Mouse (Mus musculus) megakaryocyte progenitor cell, adult 5-6 weeks (primary cell): Measurements from ENCODE around the gene Olfr1428. TPM values are rescaled to one million over a fixed set of nuclear protein-coding genes. Genes with fewer than 3 reads are reported as not detected.
"Not testable (repeated sequence)": the region's sequence is repeated elsewhere in the genome, so short reads cannot be mapped to it uniquely, and the experiment has no call there.

ENCODE experiments used
- ATAC-seq: replicated peaks from 2 replicates; pipeline ENCODE4 v1.8.0; 2016; ENCODE audit warnings: mild to moderate bottlenecking, moderate TSS enrichment, inconsistent platforms; ENCODE audit not compliant: poor library complexity
- total RNA-seq, 2 experiments: library from RNA; stranded (forward) in 1 of 2; stranded (reverse) in 1 of 2; fragments of 157-497, 149-512 nt in 1 of 2; fragments of 200-1000 nt in 1 of 2; gene quantifications; 2 replicates each; pipeline versions ENCODE4 v1.2.3 to v1.2.4; 2015 to 2017

Gene Olfr1428
- total RNA-seq (2015) (not detected in 2 replicates), total RNA-seq (2017) (not detected in 2 replicates)

- ATAC-seq: no peak
Observed at GRCm38 (mm10) chr19:12115797-12116196, at the start of gene Olfr1428. Olfr1428 (minus strand) TSS chr19:12115897.

GRCm38 (mm10) chr19:12145452-12145851 lies 29.8 kb upstream of the Olfr1428 start:
- ATAC-seq: no peak

- no peak for ATAC-seq
Observed at GRCm38 (mm10) chr19:12143356-12143755, 27.7 kb upstream of the Olfr1428 start.

DNA sequence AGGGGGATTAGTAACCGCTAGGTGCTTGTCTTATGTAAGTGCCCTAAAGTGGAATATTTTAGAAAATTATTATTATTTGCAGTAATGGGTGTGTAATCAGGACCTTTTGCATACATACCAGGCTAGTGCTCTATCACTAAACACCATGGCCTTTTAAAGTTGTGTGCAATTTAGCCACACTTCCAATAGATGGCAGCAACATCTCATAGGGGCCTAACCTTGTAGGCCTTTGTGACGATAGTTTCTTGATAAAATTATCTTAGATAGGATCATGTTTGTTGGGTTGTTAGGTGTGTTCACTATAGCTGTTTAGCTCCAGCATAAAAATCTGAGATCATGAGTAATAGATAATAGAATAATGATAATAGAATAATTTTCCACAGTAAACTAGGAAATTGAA lies 18.6 kb upstream of the Olfr1428 start:
- ATAC-seq: peak; percentile 83

DNA sequence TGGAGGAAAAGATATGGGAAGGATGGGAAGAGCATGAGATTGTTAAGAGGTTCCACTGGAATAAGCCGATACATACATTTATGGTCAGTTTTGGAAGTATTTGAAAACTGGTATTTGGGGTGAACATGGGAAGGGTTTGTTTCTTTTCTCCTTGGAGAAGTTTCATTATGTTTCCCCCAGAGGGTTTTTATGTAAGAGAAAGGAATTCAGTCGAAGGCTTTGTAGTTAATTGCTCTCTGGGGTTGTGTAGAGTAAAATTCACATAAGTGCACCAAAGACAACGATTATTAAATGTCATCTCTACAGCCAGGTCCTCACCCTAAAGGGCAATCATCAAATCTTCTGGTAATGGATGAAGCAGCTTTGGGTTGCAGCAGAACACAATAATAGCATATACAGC lies 7.4 kb upstream of the Olfr1428 start, which contains the start of gene Olfr76:
Gene Olfr76, minus strand, starts transcription at position 101 of the 400 bp plus-strand sequence.
- no peak for ATAC-seq

DNA sequence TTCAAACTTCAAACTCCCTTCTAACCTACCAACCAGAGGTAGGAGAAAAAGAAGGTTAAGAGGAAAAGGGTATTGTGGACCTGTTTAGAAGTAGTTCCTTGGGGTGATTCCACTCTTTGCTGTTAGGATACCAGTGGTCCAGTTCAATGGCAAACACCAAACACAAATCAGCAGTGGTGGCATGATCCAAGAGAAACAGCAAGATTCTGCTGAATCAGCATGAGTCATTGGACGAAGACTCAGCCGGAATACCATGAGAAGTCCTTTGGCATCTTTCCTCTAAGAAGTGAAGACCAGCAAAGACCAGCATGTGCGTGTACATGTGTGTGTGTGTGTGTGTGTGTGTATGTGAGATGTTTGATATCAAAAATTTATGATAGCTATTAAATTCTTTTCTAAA lies 767 bp upstream of the Olfr1428 start:
- ATAC-seq: no peak

GRCm38 (mm10) chr19:12113807-12114206 lies 1.9 kb downstream of the Olfr1428 start:
- ATAC-seq: no peak

DNA sequence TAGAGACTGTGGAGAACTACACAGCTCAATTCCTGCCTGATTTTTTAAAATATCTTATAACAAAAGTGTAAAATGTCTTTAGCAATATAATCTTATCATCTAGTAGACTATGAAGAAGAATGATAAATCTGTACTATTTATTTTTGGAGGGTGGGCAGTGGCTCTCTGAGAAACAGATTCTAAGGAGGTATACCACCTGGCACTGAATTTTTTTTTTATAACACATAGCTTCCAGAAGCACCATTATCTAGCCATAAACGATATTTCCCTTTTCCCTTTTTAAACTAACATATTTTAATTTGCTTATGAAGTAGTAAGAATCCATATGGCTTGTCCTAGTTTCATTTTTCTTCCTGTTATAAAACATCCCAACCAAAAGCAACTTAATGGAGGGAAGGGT lies 11.2 kb downstream of the Olfr1428 start:
- ATAC-seq: no peak

DNA sequence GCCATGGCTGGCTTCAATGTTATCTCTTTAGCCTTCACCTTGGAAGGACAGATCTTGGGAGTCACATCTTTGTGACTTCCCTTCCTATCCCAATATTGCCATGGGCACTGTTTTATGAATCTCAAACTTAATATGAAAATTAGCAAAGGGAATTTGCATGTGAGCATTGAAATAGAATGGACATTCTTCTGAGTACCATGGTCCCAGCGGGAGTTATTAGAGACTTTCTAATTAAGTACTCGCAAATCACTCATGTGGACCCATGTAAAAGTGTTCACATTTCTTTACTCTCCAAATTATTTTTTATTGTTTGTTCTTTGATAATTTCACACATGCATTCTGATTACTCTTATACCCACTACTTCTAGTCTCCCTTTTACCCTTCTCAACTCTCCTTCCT lies 12.5 kb downstream of the Olfr1428 start, which contains the start of gene Olfr1427:
Gene Olfr1427, minus strand, starts transcription at position 101 of the 400 bp plus-strand sequence.
- no peak for ATAC-seq

GRCm38 (mm10) chr19:12091913-12092312 lies 23.8 kb downstream of the Olfr1428 start, which contains the start of gene Olfr1426:
Olfr1426 (minus strand) TSS chr19:12092013.
- ATAC-seq: no peak

GRCm38 (mm10) chr19:12077631-12078030 lies 38.1 kb downstream of the Olfr1428 start, which contains the start of gene Olfr1425:
Olfr1425 (minus strand) TSS chr19:12077731.
- not testable (repeated sequence) for ATAC-seq

GRCm38 (mm10) chr19:12069546-12069945 lies 46.2 kb downstream of the Olfr1428 start:
- ATAC-seq: not testable (repeated sequence)

- ATAC-seq: not testable (repeated sequence)
Observed at GRCm38 (mm10) chr19:12067806-12068205, 47.9 kb downstream of the Olfr1428 start.

DNA sequence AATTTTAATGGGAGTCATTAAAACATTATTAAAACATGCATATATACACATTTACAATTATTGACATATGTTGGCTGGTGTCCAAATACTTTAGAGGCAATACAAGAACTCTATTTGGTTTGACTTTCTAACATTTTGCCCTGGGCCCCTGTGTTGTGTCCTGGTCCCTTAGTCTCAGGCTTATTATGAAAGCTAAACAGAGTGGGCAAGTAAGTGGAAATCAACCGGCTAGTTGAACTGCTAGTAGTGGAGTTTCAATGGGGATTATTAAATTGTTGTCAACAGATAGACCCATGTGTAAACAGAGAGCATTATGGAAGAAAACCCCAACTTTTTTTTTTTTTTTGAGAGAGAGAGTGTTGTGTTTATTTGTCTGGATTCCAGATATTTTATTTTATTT lies 53.1 kb downstream of the Olfr1428 start, which contains the start of gene Olfr1424:
Gene Olfr1424, minus strand, starts transcription at position 101 of the 400 bp plus-strand sequence.
- not testable (repeated sequence) for ATAC-seq

Other genes with a start within 250 kb of the Olfr1428 start
- gene Olfr1419, start 240.8 kb downstream of the Olfr1428 start, total RNA-seq (2015): not detected in 2 replicates
- gene Olfr1419, start 240.8 kb downstream of the Olfr1428 start, total RNA-seq (2017): not detected in 2 replicates
- not detected in 2 replicates for gene Olfr1420, start 229.3 kb downstream of the Olfr1428 start, total RNA-seq (2015)
- not detected in 2 replicates for gene Olfr1420, start 229.3 kb downstream of the Olfr1428 start, total RNA-seq (2017)
- gene Patl1, start 203.5 kb downstream of the Olfr1428 start, total RNA-seq (2015): 40.1 and 41.7 TPM in 2 replicates
- gene Patl1, start 203.5 kb downstream of the Olfr1428 start, total RNA-seq (2017): 11.6 and 12.0 TPM in 2 replicates
- gene Osbp, start 150.0 kb downstream of the Olfr1428 start, total RNA-seq (2015): 35.3 and 40.5 TPM in 2 replicates
- 42.1 and 50.8 TPM in 2 replicates for gene Osbp, start 150.0 kb downstream of the Olfr1428 start, total RNA-seq (2017)
- 0.07 TPM in 1 of 2 replicates, not detected in the other for gene Olfr1423, start 74.6 kb downstream of the Olfr1428 start, total RNA-seq (2015)
- gene Olfr1423, start 74.6 kb downstream of the Olfr1428 start, total RNA-seq (2017): not detected in 2 replicates
- not detected in 2 replicates for gene Olfr1424, start 53.2 kb downstream of the Olfr1428 start, total RNA-seq (2015)
- gene Olfr1424, start 53.2 kb downstream of the Olfr1428 start, total RNA-seq (2017): not detected in 2 replicates
- not detected in 2 replicates for gene Olfr1425, start 38.2 kb downstream of the Olfr1428 start, total RNA-seq (2015)
- gene Olfr1425, start 38.2 kb downstream of the Olfr1428 start, total RNA-seq (2017): not detected in 2 replicates
- gene Olfr1426, start 23.9 kb downstream of the Olfr1428 start, total RNA-seq (2015): not detected in 2 replicates
- not detected in 2 replicates for gene Olfr1426, start 23.9 kb downstream of the Olfr1428 start, total RNA-seq (2017)
- gene Olfr1427, start 12.6 kb downstream of the Olfr1428 start, total RNA-seq (2015): not detected in 2 replicates
- gene Olfr1427, start 12.6 kb downstream of the Olfr1428 start, total RNA-seq (2017): not detected in 2 replicates
- not detected in 2 replicates for gene Olfr76, start 7.3 kb upstream of the Olfr1428 start, total RNA-seq (2015)
- gene Olfr76, start 7.3 kb upstream of the Olfr1428 start, total RNA-seq (2017): not detected in 2 replicates
- gene Olfr1555-ps1, start 54.2 kb upstream of the Olfr1428 start, total RNA-seq (2015): not detected in 2 replicates
- gene Olfr1555-ps1, start 54.2 kb upstream of the Olfr1428 start, total RNA-seq (2017): not detected in 2 replicates
- not detected in 2 replicates for gene Olfr1431, start 84.7 kb upstream of the Olfr1428 start, total RNA-seq (2015)
- gene Olfr1431, start 84.7 kb upstream of the Olfr1428 start, total RNA-seq (2017): not detected in 2 replicates
- gene Olfr1432, start 116.7 kb upstream of the Olfr1428 start, total RNA-seq (2015): not detected in 2 replicates
- gene Olfr1432, start 116.7 kb upstream of the Olfr1428 start, total RNA-seq (2017): not detected in 2 replicates
- gene Olfr262, start 125.8 kb upstream of the Olfr1428 start, total RNA-seq (2015): not detected in 2 replicates
- gene Olfr262, start 125.8 kb upstream of the Olfr1428 start, total RNA-seq (2017): not detected in 2 replicates
- gene Olfr235, start 145.1 kb upstream of the Olfr1428 start, total RNA-seq (2015): not detected in 2 replicates
- not detected in 2 replicates for gene Olfr235, start 145.1 kb upstream of the Olfr1428 start, total RNA-seq (2017)
- gene Olfr1434, start 164.0 kb upstream of the Olfr1428 start, total RNA-seq (2015): not detected in 2 replicates
- gene Olfr1434, start 164.0 kb upstream of the Olfr1428 start, total RNA-seq (2017): not detected in 2 replicates
- not detected in 2 replicates for gene Olfr1436, start 183.2 kb upstream of the Olfr1428 start, total RNA-seq (2015)
- gene Olfr1436, start 183.2 kb upstream of the Olfr1428 start, total RNA-seq (2017): not detected in 2 replicates
- not detected in 2 replicates for gene Olfr1437, start 209.2 kb upstream of the Olfr1428 start, total RNA-seq (2015)
- not detected in 2 replicates for gene Olfr1437, start 209.2 kb upstream of the Olfr1428 start, total RNA-seq (2017)
- gene Olfr1438-ps1, start 220.0 kb upstream of the Olfr1428 start, total RNA-seq (2015): not detected in 2 replicates
- not detected in 2 replicates for gene Olfr1438-ps1, start 220.0 kb upstream of the Olfr1428 start, total RNA-seq (2017)